Mouse (Mus musculus): ENCODE results near the gene Pvr.

GRCm38 (mm10) chr7:19945821-19946515 is 25.0 kb upstream of the Pvr start:
- no peak for TF ChIP-seq CTCF (IDR thresholded peaks at IDR 0.05; ENCODE audit: borderline replicate concordance, control insufficient read depth, extremely low read depth, insufficient read depth, low read length, poor library complexity)
- no peak for TF ChIP-seq POLR2A (IDR thresholded peaks at IDR 0.05; ENCODE audit: control insufficient read depth, extremely low read depth, insufficient read depth, low read length, poor library complexity)
